Mouse (Mus musculus): Measurements from ENCODE around the gene Mfap1a. TPM values are rescaled to one million over a fixed set of nuclear protein-coding genes. Genes with fewer than 3 reads are reported as not detected.

The Mfap1a gene
- 10 to 100 TPM; 34.9 TPM for total RNA-seq (2023)

DNA sequence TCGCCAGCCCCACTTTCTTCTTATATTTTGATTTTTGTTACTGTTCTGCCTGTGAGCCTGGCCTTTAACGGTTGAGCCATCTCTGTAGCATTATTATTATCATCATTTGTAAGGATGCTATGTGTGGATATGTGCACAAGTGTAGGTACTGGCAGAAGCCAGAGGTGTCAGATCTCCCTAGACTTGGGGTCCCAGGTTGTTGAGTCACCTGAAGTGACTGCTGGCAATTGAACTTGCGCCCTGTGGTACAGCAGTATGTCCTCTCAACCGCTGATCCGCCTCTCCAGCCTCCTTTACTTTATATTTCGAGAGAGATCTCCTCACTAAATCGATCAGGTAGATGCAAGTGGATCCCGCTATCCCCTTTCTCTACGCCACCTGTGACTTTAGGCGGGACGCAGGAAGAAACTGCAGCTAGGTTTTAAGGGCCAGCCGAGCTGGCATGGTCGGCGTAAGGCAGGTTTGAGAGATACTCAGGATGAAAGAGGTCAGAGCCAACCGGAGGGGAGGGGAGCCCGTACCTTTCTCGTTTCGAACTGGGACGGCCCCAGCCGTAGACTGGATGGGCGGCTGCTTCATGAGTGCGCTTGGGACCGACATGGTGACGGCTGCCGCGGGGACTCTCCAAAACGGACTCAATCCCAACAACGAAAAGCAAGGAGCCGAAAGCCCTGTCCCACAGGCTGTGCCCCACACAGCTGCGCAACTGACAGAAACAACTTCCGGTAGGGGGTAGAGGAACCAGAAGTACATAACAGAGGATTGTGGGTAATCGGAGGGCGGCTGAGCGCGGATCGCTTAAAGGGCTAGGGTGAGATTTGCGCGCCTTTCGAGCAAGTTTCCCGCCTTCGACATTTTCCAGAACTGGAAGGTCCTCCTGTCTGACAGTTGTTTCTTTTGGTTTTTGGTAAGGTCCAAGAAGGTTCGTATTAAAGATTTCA is at the start of gene Mfap1a, which contains the start of gene Wdr76:
Gene Mfap1a, minus strand, starts transcription at position 724 of the 941 bp plus-strand sequence.
Gene Wdr76, plus strand, starts transcription at position 782 of the 941 bp plus-strand sequence.

DNA sequence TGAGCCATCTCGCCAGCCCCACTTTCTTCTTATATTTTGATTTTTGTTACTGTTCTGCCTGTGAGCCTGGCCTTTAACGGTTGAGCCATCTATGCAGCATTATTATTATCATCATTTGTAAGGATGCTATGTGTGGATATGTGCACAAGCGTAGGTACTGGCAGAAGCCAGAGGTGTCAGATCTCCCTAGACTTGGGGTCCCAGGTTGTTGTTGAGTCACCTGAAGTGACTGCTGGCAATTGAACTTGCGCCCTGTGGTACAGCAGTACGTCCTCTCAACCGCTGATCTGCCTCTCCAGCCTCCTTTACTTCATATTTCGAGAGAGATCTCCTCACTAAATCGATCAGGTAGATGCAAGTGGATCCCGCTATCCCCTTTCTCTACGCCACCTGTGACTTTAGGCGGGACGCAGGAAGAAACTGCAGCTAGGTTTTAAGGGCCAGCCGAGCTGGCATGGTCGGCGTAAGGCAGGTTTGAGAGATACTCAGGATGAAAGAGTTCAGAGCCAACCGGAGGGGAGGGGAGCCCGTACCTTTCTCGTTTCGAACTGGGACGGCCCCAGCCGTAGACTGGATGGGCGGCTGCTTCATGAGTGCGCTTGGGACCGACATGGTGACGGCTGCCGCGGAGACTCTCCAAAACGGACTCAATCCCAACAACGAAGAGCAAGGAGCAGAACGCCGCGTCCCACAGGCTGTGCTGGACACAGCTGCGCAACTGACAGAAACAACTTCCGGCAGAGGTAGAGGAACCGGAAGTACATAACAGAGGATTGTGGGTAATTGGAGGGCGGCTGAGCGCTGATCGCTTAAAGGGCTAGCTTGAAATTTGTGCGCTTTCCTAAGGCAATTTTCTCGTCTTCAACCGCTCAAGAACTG is 32.9 kb downstream of the Mfap1a start, which contains the start of gene Mfap1b:
Gene Mfap1b, minus strand, starts transcription at position 767 of the 879 bp plus-strand sequence.

DNA sequence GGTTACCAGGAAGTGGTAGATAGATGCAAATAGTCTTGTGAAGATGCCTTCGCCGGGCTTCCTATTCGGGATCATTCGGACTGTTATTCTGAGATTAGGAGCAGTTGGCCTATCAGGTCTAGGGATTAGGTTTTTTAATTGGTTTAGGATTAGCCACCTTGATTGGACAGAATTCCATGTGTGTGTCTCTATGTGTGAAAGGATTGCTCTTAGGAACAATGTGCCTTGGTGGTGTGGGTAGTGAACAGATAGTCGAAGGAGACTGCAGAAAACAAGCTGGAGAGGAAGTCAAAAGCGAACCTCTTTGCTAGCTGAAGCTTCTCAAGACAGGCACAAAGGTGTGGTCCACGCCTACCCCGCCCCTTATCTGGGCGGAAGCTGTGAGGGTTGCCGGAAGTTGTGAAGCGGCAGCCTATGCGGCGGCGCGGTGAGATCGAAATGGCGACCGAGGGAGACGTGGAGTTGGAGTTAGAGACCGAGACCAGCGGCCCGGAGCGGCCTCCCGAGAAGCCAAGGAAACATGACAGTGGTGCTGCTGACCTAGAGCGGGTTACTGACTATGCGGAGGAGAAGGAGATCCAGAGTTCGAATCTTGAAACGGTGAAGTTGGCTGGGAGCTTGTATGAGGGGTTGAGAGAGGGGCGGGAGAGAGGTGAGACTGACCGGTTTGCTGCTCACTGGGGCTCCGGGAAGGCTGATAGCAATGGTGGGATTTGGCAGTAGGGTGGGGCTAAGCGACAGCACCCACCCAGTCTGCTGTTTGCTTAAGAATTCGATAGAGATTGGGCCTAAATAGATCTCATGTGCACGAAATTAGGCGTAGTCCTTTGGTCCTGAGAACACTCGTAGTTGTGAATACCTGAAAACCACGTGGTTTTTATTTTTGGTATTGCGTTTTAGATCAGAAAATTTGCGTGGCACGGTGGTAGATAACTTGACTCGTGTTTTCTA is 49.5 kb downstream of the Mfap1a start, which contains the start of gene Serinc4:
Gene Serinc4, minus strand, starts transcription at position 90 of the 951 bp plus-strand sequence.

DNA sequence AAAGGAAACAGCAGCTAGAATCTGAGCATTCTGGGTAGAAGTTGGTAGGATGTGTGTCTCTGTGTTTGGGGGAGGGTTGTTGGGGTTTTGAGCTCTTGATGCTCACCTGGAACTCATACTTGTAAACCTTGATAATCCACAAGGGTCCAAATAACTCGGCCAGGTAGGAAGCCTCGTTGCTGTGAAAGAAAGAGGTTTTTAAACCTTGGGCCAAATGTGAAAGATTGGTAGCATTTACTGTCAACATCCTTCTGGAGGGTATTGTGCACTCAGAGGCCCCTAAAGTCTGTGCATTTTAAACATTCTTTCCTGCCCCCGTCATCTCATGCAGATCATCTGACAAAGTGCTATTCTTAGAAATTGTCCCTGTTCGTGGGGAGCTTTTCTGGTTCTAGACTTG is 53.5 kb downstream of the Mfap1a start, which contains the start of gene Hypk:
Gene Hypk, plus strand, starts transcription at position 301 of the 400 bp plus-strand sequence.

DNA sequence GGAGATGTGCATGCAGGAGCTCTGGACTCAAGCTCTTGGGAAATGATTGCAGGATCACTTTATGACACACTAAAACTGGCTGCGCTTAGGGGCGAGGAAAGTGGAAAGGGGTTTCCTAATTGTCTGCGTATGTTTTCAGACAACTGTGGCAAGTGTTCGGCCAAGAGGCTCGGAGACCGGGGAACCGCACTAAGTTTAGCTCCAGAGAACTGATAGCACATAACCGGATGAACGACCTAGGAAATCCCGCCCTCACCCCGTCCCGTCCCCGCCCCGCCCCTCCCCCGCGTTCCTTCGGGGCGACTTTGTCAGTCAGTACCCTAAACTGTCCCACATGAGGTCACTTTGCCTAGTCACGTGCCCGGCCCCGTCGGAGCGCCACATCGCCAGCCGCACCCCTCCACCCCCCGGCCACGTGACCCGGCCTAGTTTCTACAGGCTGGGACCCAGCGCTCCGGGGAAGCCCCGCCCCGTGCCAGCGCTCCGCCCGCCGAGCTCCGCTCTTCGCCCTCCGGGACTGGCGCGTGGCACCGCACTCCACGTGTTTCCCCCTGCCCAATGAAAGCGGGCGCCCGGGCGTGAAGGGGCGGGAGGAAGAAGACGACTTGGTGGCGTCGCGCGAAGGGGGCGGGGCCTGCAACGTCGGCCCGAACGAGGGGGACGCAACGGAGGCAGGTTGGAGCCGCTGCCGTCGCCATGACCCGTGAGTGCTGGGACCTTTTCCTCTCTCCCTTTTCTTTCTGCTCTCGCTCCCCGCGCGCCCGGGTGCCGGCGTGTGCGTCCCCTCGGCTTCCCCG is 57.5 kb downstream of the Mfap1a start, which contains the start of gene Serf2:
Gene Serf2, plus strand, starts transcription at position 457 of the 797 bp plus-strand sequence.

DNA sequence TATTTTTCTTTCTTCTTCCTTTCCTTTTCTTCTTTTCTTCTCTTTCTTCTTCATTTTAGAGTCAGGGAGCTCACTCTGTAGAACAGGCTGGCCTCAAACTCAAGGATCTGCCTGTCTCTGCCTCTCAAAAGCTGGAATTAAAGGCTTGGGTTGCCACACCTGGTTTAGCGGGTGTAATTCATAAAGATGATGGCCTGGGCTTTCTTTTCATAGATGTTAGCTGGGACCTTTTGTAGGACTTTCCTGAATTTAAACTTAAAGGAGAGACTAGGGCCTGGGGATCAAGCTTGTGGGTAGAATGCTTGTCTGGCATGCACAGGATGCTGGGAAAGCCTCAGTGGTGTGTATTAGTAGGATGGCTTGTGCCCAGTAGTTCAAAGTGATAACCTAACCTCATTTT is 62.3 kb downstream of the Mfap1a start, which contains the start of gene Ell3:
Gene Ell3, minus strand, starts transcription at position 101 of the 400 bp plus-strand sequence.

Other genes with a start within 250 kb of the Mfap1a start
- 10 to 100 TPM; 23.8 to 31.2 TPM for gene Trp53bp1, start 235.3 kb downstream of the Mfap1a start, total RNA-seq (2023)
- under 1 TPM; 0.24 to 0.96 TPM for gene Map1a, start 217.1 kb downstream of the Mfap1a start, total RNA-seq (2023)
- 10 to 100 TPM; 11.9 to 14.3 TPM for gene Ppip5k1, start 151.3 kb downstream of the Mfap1a start, total RNA-seq (2023)
- not detected for gene Ckmt1, start 149.0 kb downstream of the Mfap1a start, total RNA-seq (2023)
- gene Strc, start 119.5 kb downstream of the Mfap1a start, total RNA-seq (2023), result under 1 TPM in 1 of 2 experiments, not detected in 1; 0.07 TPM
- 100 to 1,000 TPM; 153 to 168 TPM for gene Pdia3, start 92.9 kb downstream of the Mfap1a start, total RNA-seq (2023)
- gene Catsper2, start 92.9 kb downstream of the Mfap1a start, total RNA-seq (2023), result 1 to 10 TPM in 1 of 2 experiments, under 1 TPM in 1; 0.35 to 1.1 TPM
- gene Ell3, start 62.4 kb downstream of the Mfap1a start, total RNA-seq (2023), result 1 to 10 TPM in 1 of 2 experiments, not detected in 1; 1.2 TPM
- 100 to 1,000 TPM; 352 to 382 TPM for gene Serf2, start 57.5 kb downstream of the Mfap1a start, total RNA-seq (2023)
- gene Hypk, start 53.4 kb downstream of the Mfap1a start, total RNA-seq (2023), result 10 to 100 TPM; 26.0 to 28.8 TPM
- gene Serinc4, start 49.9 kb downstream of the Mfap1a start, total RNA-seq (2023), result under 1 TPM; 0.33 to 0.35 TPM
- 10 to 100 TPM; 30.3 to 31.6 TPM for gene Mfap1b, start 32.6 kb downstream of the Mfap1a start, total RNA-seq (2023)
- 10 to 100 TPM; 19.4 to 20.1 TPM for gene Wdr76, start 58 bp upstream of the Mfap1a start, total RNA-seq (2023)